Mouse (Mus musculus) limb, embryonic 10.5 days (tissue): ENCODE results near the gene Hist1h2bk. TPM values are rescaled to one million over a fixed set of nuclear protein-coding genes. Genes with fewer than 3 reads are reported as not detected.

Experiments used
- DNase-seq: peaks from one replicate; pipeline ENCODE4 v3.0.0-alpha.2; 2017; ENCODE audit warnings: low spot score
- H3K27ac ChIP-seq: fragments of 300-500 bp; sonication (generic); 2 replicates; pipeline ENCODE4 v1.5.1; 2016; ENCODE audit warnings: mild to moderate bottlenecking
- H3K27me3 ChIP-seq: fragments of 300-500 bp; sonication (generic); 2 replicates; pipeline ENCODE4 v1.6.1; 2016; ENCODE audit warnings: low read depth, mild to moderate bottlenecking; ENCODE audit not compliant: poor library complexity, severe bottlenecking
- H3K36me3 ChIP-seq: fragments of 300-500 bp; sonication (generic); 2 replicates; pipeline ENCODE4 v1.6.1; 2016; ENCODE audit warnings: mild to moderate bottlenecking, moderate library complexity
- H3K4me1 ChIP-seq: fragments of 300-500 bp; sonication (generic); 2 replicates; pipeline ENCODE4 v1.6.1; 2016
- H3K4me3 ChIP-seq: fragments of 300-500 bp; sonication (generic); 2 replicates; pipeline ENCODE4 v1.5.1; 2016; ENCODE audit warnings: mild to moderate bottlenecking, moderate library complexity
- H3K9me3 ChIP-seq: fragments of 300-500 bp; sonication (generic); replicated peaks from 2 replicates; pipeline ENCODE4 v1.6.1; 2016; ENCODE audit warnings: mild to moderate bottlenecking
- WGBS: fragments of 180-500 bp; shearing (Covaris S2); methylation state at CpG from one replicate; pipeline ENCODE4 v1.1.7; 2016; 5-methylcytosine and 5-hydroxymethylcytosine counted together
- polyA plus RNA-seq: library from polyadenylated mRNA; unstranded; fragments of >200 nt; fragmentation: Nextera tagmentation; extraction: Ambion mirVana; gene quantifications from 2 replicates; pipeline ENCODE4 v1.2.1, GENCODE M21; 2016

Gene Hist1h2bk
- polyA plus RNA-seq, 1 experiment from 2014 or later = 11.8 TPM

GRCm38 (mm10) chr13:22001823-22002222 is 33.8 kb upstream of the Hist1h2bk start:
- DNase-seq = no peak
- Histone ChIP-seq H3K27me3 (peaks cover 100% of the 10 kb centered on the region), H3K4me1 (peaks cover 29% of the 10 kb centered on the region), H3K4me3 (no peak overlapping the region), H3K9me3 (no peaks in the 10 kb centered on the region), H3K36me3 (no peaks in the 10 kb centered on the region), H3K27ac (no peak overlapping the region)
- WGBS = 17% methylated on average over 5 of the region's 5 CpGs

GRCm38 (mm10) chr13:22005605-22006333 is 29.9 kb upstream of the Hist1h2bk start:
- Histone ChIP-seq H3K27me3 (peaks cover 100% of the 10 kb centered on the region), H3K4me3 (peak overlapping the region; percentile 65), H3K36me3 (no peaks in the 10 kb centered on the region), H3K4me1 (peaks cover 25% of the 10 kb centered on the region), H3K27ac (peak overlapping the region; percentile 40; the same call in 1 of the 2 replicates), H3K9me3 (no peaks in the 10 kb centered on the region)
- WGBS = under 1% methylated on average over 45 of the region's 45 CpGs
- peak; percentile 73 for DNase-seq

- peak; percentile 83 for DNase-seq
- Histone ChIP-seq H3K4me1 (peaks cover 25% of the 10 kb centered on the region), H3K36me3 (no peaks in the 10 kb centered on the region), H3K27me3 (peaks cover 100% of the 10 kb centered on the region), H3K27ac (no peak overlapping the region), H3K9me3 (no peaks in the 10 kb centered on the region), H3K4me3 (peak overlapping the region; percentile 65)
- under 1% methylated on average over 38 of the region's 38 CpGs for WGBS
Observed at GRCm38 (mm10) chr13:22006334-22007120, 29.1 kb upstream of the Hist1h2bk start.

GRCm38 (mm10) chr13:22007121-22007510 is 28.6 kb upstream of the Hist1h2bk start:
- DNase-seq = no peak
- Histone ChIP-seq H3K36me3 (no peaks in the 10 kb centered on the region), H3K4me1 (peaks cover 20% of the 10 kb centered on the region), H3K4me3 (peak overlapping the region; percentile 65), H3K9me3 (no peaks in the 10 kb centered on the region), H3K27me3 (peaks cover 100% of the 10 kb centered on the region), H3K27ac (no peak overlapping the region)
- WGBS = 2% methylated on average over 18 of the region's 18 CpGs

GRCm38 (mm10) chr13:22007872-22008271 is 27.8 kb upstream of the Hist1h2bk start:
- Histone ChIP-seq H3K4me1 (peaks cover 20% of the 10 kb centered on the region), H3K36me3 (no peaks in the 10 kb centered on the region), H3K4me3 (no peak overlapping the region), H3K27me3 (peaks cover 100% of the 10 kb centered on the region), H3K9me3 (no peaks in the 10 kb centered on the region), H3K27ac (no peak overlapping the region)
- 53% methylated on average over 7 of the region's 7 CpGs for WGBS
- no peak for DNase-seq

GRCm38 (mm10) chr13:22008707-22009106 is 27.0 kb upstream of the Hist1h2bk start:
- 76% methylated on average over 3 of the region's 3 CpGs for WGBS

GRCm38 (mm10) chr13:22009642-22010041 is 26.0 kb upstream of the Hist1h2bk start, which contains the start of gene Prss16:
Prss16 (minus strand) TSS chr13:22009742.
- no peaks in the 10 kb centered on the region for H3K36me3 ChIP-seq
- no peak for DNase-seq
- H3K27me3 ChIP-seq = peaks cover 100% of the 10 kb centered on the region
- H3K27ac ChIP-seq = no peak within 1 kb of the TSS
- no peaks in the 10 kb centered on the region for H3K9me3 ChIP-seq
- WGBS = 40% methylated on average over 6 of the region's 7 CpGs
- H3K4me3 ChIP-seq = no peak within 1 kb of the TSS
- peaks cover 26% of the 10 kb centered on the region for H3K4me1 ChIP-seq

More at GRCm38 (mm10) chr13:22008707-22009106, 27.0 kb upstream of the Hist1h2bk start:
- Histone ChIP-seq H3K27me3 (peaks cover 100% of the 10 kb centered on the region), H3K4me1 (peaks cover 20% of the 10 kb centered on the region), H3K36me3 (no peaks in the 10 kb centered on the region), H3K27ac (no peak overlapping the region), H3K9me3 (no peaks in the 10 kb centered on the region), H3K4me3 (no peak overlapping the region)
- no peak for DNase-seq

- Histone ChIP-seq H3K4me3 (peak overlapping the region; percentile 37; the same call in 1 of the 2 replicates), H3K9me3 (no peaks in the 10 kb centered on the region), H3K4me1 (peaks cover 7% of the 10 kb centered on the region), H3K27ac (no peak overlapping the region), H3K36me3 (no peaks in the 10 kb centered on the region), H3K27me3 (peaks cover 85% of the 10 kb centered on the region)
- no peak for DNase-seq
- 16% methylated on average over 13 of the region's 13 CpGs for WGBS
Observed at GRCm38 (mm10) chr13:22013716-22014115, 22.0 kb upstream of the Hist1h2bk start.

GRCm38 (mm10) chr13:22014411-22014845 is 21.2 kb upstream of the Hist1h2bk start:
- H3K4me1 ChIP-seq = peaks cover 7% of the 10 kb centered on the region
- H3K36me3 ChIP-seq = no peaks in the 10 kb centered on the region
- H3K4me3 ChIP-seq = peak overlapping the region; percentile 37
- peaks cover 85% of the 10 kb centered on the region for H3K27me3 ChIP-seq
- no peak overlapping the region for H3K27ac ChIP-seq
- H3K9me3 ChIP-seq = no peaks in the 10 kb centered on the region
- WGBS = 10% methylated on average over 17 of the region's 17 CpGs
- no peak for DNase-seq

GRCm38 (mm10) chr13:22015479-22016450 is 19.9 kb upstream of the Hist1h2bk start:
- peak; percentile 85 for DNase-seq
- peaks cover 7% of the 10 kb centered on the region for H3K4me1 ChIP-seq
- H3K4me3 ChIP-seq = peak overlapping the region; percentile 5; the same call in 1 of the 2 replicates
- H3K36me3 ChIP-seq = no peaks in the 10 kb centered on the region
- 16% methylated on average over 27 of the region's 27 CpGs for WGBS
- no peak overlapping the region for H3K27ac ChIP-seq
- no peaks in the 10 kb centered on the region for H3K9me3 ChIP-seq
- peaks cover 82% of the 10 kb centered on the region for H3K27me3 ChIP-seq

GRCm38 (mm10) chr13:22019934-22020835 is 15.5 kb upstream of the Hist1h2bk start:
- peaks cover 37% of the 10 kb centered on the region for H3K27me3 ChIP-seq
- 1% methylated on average over 44 of the region's 44 CpGs for WGBS

More at GRCm38 (mm10) chr13:22019934-22020835, 15.5 kb upstream of the Hist1h2bk start:
- Histone ChIP-seq H3K4me3 (peak overlapping the region; percentile 60), H3K9me3 (no peaks in the 10 kb centered on the region), H3K36me3 (no peaks in the 10 kb centered on the region), H3K4me1 (no peaks in the 10 kb centered on the region; the same call in 1 of the 2 replicates), H3K27ac (no peak overlapping the region)
- DNase-seq = no peak
